Mouse (Mus musculus): ENCODE measurements around the gene Zmiz1.

DNA sequence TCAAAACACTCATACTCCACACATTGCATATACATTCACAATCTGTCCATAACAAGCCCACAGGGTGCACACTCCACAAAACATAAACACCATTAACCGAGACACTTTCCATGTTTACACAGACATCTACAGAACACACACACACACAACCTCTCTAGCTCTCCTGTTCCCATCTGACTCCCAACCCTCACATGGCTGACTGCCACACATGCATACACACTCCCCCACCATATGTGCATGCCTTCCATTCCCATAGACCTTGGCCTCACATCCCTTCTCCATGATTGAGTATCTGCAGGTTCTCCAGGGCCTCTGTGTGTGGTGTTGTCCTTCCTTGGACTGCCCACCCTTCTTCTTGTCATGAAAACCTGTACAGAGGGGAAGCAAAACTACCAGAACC, 36.0 kb upstream of the Zmiz1 start:
- TF ChIP-seq CTCF (IDR thresholded peaks at IDR 0.05; ENCODE audit: low read depth, low read length) (no peak), GATA1 (IDR thresholded peaks at IDR 0.05; ENCODE audit: borderline replicate concordance, low read length) (no peak), TAL1 (conservative IDR thresholded peaks at IDR 0.05; ENCODE audit: low read depth, low read length) (no peak), POLR2AphosphoS5 (IDR thresholded peaks at IDR 0.05; ENCODE audit: insufficient replicate concordance, low read depth, low read length) (no peak), GATA2 (IDR thresholded peaks at IDR 0.05; ENCODE audit: borderline replicate concordance, low read depth, low read length) (no peak)

Measured in G1E (cell line).